Mouse (Mus musculus) lung, postnatal 0 days (tissue): Measurements from ENCODE around the gene Dab2ip. TPM values are rescaled to one million over a fixed set of nuclear protein-coding genes. Genes with fewer than 3 reads are reported as not detected.

Experiments used
- ATAC-seq: fragments of 200-750 bp; cut with Nextera tagmentation; 2 replicates; pipeline ENCODE4 v1.8.0; 2017; ENCODE audit warnings: moderate library complexity
- DNase-seq: peaks from one replicate; pipeline ENCODE4 v3.0.0-alpha.2; 2016; ENCODE audit warnings: low spot score
- H3K27ac ChIP-seq: fragments of 300-500 bp; sonication (generic); 2 replicates; pipeline ENCODE4 v1.5.1; 2014; ENCODE audit warnings: antibody characterized with exemption, mild to moderate bottlenecking, low read length, mixed read lengths
- H3K27me3 ChIP-seq: fragments of 300-500 bp; sonication (generic); replicated peaks from 2 replicates; pipeline ENCODE4 v1.6.1; 2014; ENCODE audit warnings: low read length, mixed read lengths; ENCODE audit not compliant: insufficient read depth
- H3K36me3 ChIP-seq: fragments of 300-500 bp; sonication (generic); 2 replicates; pipeline ENCODE4 v1.6.1; 2014; ENCODE audit warnings: low read length, mixed read lengths; ENCODE audit not compliant: insufficient read depth
- H3K4me1 ChIP-seq: fragments of 300-500 bp; sonication (generic); 2 replicates; pipeline ENCODE4 v1.6.1; 2014; ENCODE audit warnings: antibody characterized with exemption, low read depth, low read length, mixed read lengths; ENCODE audit not compliant: insufficient read depth
- H3K4me2 ChIP-seq: fragments of 300-500 bp; sonication (generic); replicated peaks from 2 replicates; pipeline ENCODE4 v1.6.1; 2014; ENCODE audit warnings: low read depth, mild to moderate bottlenecking, low read length, moderate library complexity, mixed read lengths
- H3K4me3 ChIP-seq: fragments of 300-500 bp; sonication (generic); 2 replicates; pipeline ENCODE4 v1.5.1; 2014; ENCODE audit warnings: low read depth, low read length
- H3K9ac ChIP-seq: fragments of 300-500 bp; sonication (generic); replicated peaks from 2 replicates; pipeline ENCODE4 v1.6.1; 2014; ENCODE audit warnings: low read depth, mild to moderate bottlenecking
- H3K9me3 ChIP-seq: fragments of 300-500 bp; sonication (generic); 2 replicates; pipeline ENCODE4 v1.6.1; 2016; ENCODE audit warnings: low read length, mixed read lengths
- CTCF ChIP-seq: IDR thresholded peaks from 2 replicates; pipeline ENCODE4 v1.5.1; 2016; ENCODE audit warnings: antibody characterized with exemption, mild to moderate bottlenecking
- EP300 ChIP-seq: IDR thresholded peaks from 2 replicates; pipeline ENCODE4 v1.6.1; 2016; ENCODE audit warnings: antibody characterized with exemption, mild to moderate bottlenecking, control low read depth
- WGBS: fragments of 180-500 bp; shearing (Covaris S2); extraction: QIAGEN DNeasy Blood & Tissue Kit; methylation state at CpG from one replicate; pipeline ENCODE4 v1.1.7; 2014; 5-methylcytosine and 5-hydroxymethylcytosine counted together
- polyA plus RNA-seq: library from polyadenylated mRNA; unstranded; fragments of >200 nt; fragmentation: Nextera tagmentation; extraction: Ambion mirVana; gene quantifications from 2 replicates; pipeline ENCODE4 v1.2.1, GENCODE M21; 2015

Dab2ip gene
- polyA plus RNA-seq, 1 experiment from 2014 or later, result 75.8 TPM

DNA sequence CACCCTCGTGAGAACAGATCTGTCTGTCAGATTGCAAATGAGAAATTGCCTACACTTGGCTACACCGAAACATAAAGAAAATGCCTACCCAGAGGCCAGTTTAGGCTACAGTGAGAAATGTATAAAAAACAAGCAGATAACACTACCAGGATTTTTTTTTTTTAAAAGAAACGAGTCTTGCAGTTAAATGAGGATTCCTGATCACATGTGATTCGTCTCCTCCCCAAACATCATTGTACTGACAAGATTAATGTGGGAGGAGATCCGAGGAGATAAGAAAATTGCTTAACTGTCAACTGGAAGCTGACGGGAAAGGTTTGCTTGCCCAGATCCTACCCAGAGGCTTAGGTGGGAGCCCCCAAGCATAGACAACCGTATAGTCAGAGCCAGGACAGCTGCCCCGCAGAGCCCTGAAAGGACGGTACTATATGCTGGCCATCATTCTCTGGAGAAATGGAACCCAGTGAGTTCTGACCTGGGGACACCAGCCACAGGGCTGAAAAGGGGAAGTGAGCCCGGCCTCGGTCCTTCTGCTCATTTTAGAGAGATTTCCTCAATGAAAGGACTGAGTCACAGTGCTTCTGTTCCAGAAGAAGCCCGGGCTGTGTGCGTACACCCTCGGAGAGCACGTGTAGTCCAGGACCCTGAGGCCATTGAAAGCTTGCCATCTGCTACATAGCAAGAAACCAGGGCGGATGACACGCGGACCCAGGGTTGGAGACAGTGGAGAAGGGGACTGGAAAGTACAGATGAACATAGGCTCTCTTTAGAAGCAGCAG is 173.8 kb downstream of the Dab2ip start:
- Histone ChIP-seq H3K9ac (no peak overlapping the region), H3K4me1 (peaks cover 14% of the 10 kb centered on the region), H3K27me3 (no peaks in the 10 kb centered on the region), H3K4me3 (no peak overlapping the region), H3K9me3 (no peaks in the 10 kb centered on the region), H3K36me3 (peaks cover 14% of the 10 kb centered on the region), H3K27ac (peak overlapping the region; percentile 47; the same call in 1 of the 2 replicates), H3K4me2 (no peak overlapping the region)
- DNase-seq (peak; percentile 49), ATAC-seq (peak; percentile 8; the same call in 1 of the 2 replicates)
- 47% methylated on average over 18 of the region's 18 CpGs for WGBS
- no peak for TF ChIP-seq CTCF
- no peak for TF ChIP-seq EP300

GRCm38 (mm10) chr2:35735001-35735400 is 176.9 kb downstream of the Dab2ip start:
- Histone ChIP-seq H3K27me3 (no peaks in the 10 kb centered on the region), H3K9me3 (no peaks in the 10 kb centered on the region), H3K4me2 (no peak overlapping the region), H3K36me3 (no peaks in the 10 kb centered on the region), H3K27ac (no peak overlapping the region), H3K4me3 (no peak overlapping the region), H3K9ac (no peak overlapping the region), H3K4me1 (peaks cover 4% of the 10 kb centered on the region; the same call in 1 of the 2 replicates)
- no peak for ATAC-seq
- no peak for DNase-seq
- TF ChIP-seq CTCF (peak; percentile 57), EP300 (no peak)
- 97% methylated on average over 2 of the region's 2 CpGs for WGBS

DNA sequence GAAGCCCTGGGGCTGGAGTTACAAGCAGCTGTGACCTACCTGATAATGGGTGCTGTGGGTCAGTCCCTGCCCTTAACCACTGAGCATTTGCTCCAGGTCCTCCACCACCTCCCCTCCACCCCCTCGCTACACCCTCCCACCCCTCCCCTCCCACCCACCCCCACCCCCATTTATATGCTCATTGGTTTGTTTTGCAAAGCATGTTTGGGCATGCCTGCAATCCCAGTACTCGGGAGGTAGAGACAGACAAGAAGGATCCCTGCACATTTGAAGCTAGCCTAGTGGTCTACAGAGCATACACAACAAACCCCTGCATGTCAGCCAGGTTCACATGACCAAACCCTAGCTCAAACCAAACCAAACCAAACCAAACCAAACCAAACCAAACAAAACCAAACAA is 178.0 kb downstream of the Dab2ip start:
- TF ChIP-seq EP300, result no peak
- H3K9ac ChIP-seq, result no peak overlapping the region
- H3K27me3 ChIP-seq, result no peaks in the 10 kb centered on the region
- ATAC-seq (no peak), DNase-seq (no peak)
- H3K27ac ChIP-seq, result no peak overlapping the region
- H3K36me3 ChIP-seq, result no peaks in the 10 kb centered on the region
- WGBS, result 58% methylated on average over 2 of the region's 2 CpGs
- no peak overlapping the region for H3K4me3 ChIP-seq
- H3K4me2 ChIP-seq, result no peak overlapping the region
- no peaks in the 10 kb centered on the region for H3K9me3 ChIP-seq
- H3K4me1 ChIP-seq, result peaks cover 3% of the 10 kb centered on the region; the same call in 1 of the 2 replicates

GRCm38 (mm10) chr2:35737467-35738027 is 179.5 kb downstream of the Dab2ip start:
- no peaks in the 10 kb centered on the region for H3K36me3 ChIP-seq
- H3K4me1 ChIP-seq, result peaks cover 3% of the 10 kb centered on the region; the same call in 1 of the 2 replicates
- H3K4me2 ChIP-seq, result no peak overlapping the region
- H3K9ac ChIP-seq, result no peak overlapping the region
- no peaks in the 10 kb centered on the region for H3K9me3 ChIP-seq
- no peak overlapping the region for H3K27ac ChIP-seq
- no peak for ATAC-seq
- 65% methylated on average over 7 of the region's 7 CpGs for WGBS
- DNase-seq, result no peak
- no peaks in the 10 kb centered on the region for H3K27me3 ChIP-seq
- no peak overlapping the region for H3K4me3 ChIP-seq
- TF ChIP-seq CTCF, result no peak
- no peak for TF ChIP-seq EP300

- no peak; the same call in 1 of the 2 replicates for ATAC-seq
- DNase-seq, result no peak
- WGBS, result 36% methylated on average over 13 of the region's 13 CpGs
These were observed 181.7 kb downstream of the Dab2ip start for GRCm38 (mm10) chr2:35739669-35740254.

GRCm38 (mm10) chr2:35745876-35746275 is 187.8 kb downstream of the Dab2ip start:
- Histone ChIP-seq H3K4me1 (no peaks in the 10 kb centered on the region), H3K4me3 (no peak overlapping the region), H3K36me3 (no peaks in the 10 kb centered on the region), H3K4me2 (no peak overlapping the region), H3K9me3 (no peaks in the 10 kb centered on the region), H3K27me3 (no peaks in the 10 kb centered on the region), H3K9ac (no peak overlapping the region), H3K27ac (no peak overlapping the region)
- TF ChIP-seq EP300, result no peak
- no peak for TF ChIP-seq CTCF
- no peak for DNase-seq
- 85% methylated on average over 10 of the region's 10 CpGs for WGBS
- no peak for ATAC-seq

More at GRCm38 (mm10) chr2:35739669-35740254, 181.7 kb downstream of the Dab2ip start:
- H3K9me3 ChIP-seq, result no peaks in the 10 kb centered on the region
- TF ChIP-seq EP300 (no peak), CTCF (no peak)
- no peak overlapping the region for H3K4me3 ChIP-seq
- 0 out of 2 replicates have a peak overlapping the region, but pooled peaks have one; percentile 8 for H3K4me2 ChIP-seq
- H3K9ac ChIP-seq, result no peak overlapping the region
- no peaks in the 10 kb centered on the region for H3K27me3 ChIP-seq
- no peak overlapping the region for H3K27ac ChIP-seq
- peaks cover 3% of the 10 kb centered on the region; the same call in 1 of the 2 replicates for H3K4me1 ChIP-seq
- no peaks in the 10 kb centered on the region for H3K36me3 ChIP-seq
